Mouse (Mus musculus) MEL-GATA-1-ER (cell line): ENCODE results near the gene Gas2l3.

Experiments used
- DNase-seq: peaks from one replicate; pipeline ENCODE4 v3.0.0-alpha.2; 2012; ENCODE audit warnings: low read depth; ENCODE audit errors: extremely low read depth

Gas2l3 gene

DNA sequence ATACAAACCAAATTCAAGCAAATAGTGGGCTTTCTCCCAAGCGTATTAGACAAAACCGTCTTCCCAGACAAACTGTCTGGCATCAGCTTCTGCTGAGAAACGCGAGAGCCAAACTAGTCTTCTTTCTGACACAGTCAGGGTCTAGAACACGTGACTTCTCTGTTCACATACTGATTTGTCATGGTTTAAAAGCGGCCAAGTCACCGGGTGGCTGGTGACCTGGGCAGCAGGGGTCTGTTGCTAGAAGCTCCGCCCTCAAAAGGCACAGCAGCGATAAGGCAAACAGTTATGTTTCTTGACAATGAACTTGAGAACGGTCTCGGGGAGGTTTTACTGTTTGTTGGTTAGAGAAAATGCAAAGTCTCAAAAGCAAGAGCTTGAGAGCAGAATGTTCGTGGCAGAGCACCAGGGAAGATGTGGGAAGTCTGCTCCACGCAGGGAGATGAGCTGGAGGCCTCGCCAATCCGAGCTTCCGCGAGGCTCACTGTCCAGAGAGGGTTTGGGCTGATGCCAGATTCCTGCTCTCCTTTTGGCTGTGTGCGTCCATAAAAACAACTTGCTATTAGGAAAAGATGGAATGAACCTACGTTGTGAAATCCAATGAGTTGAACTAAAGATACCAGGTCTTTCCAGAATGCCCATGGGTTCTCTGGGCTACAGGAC, 43.0 kb downstream of the Gas2l3 start:
- no peak for DNase-seq

DNA sequence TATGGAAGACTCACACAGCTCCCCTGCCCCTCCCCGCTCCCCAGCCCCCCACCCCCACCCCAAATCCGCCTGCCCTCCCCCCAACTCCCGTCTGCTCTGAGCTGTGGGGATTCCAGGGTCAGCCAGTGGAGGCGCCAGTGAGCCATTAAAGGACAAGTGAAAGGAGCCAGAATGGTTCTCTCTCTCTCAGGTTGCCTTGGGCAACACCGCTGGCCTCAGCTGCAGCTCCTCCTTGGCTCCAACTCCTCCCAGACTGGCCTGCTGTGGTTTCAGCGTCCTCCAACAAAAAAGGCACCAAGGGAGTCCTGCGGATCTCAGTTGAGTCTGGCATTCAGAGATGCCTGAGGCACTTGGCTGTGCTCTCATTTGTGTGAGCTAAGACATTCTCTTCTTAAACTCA, 47.9 kb downstream of the Gas2l3 start:
- no peak for DNase-seq

DNA sequence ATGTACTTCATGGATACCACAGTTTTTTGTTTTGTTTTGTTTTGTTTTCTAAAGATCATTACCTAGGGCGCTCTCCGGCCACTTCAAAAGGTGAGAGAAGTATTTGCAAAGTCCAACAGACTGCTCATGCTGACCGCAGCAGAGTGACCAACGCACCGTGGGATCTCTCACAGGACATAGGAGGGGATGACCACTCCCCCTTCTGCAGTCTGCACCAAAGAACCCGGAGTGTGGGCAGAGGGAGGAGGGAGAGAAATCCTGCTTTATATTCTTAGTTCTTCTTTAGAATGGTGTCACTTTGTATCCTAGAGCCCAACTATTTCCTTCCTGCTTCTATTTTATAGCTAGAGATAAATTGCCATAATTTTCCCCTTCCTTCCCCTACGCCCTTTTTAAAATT, 48.4 kb downstream of the Gas2l3 start:
- DNase-seq: no peak

DNA sequence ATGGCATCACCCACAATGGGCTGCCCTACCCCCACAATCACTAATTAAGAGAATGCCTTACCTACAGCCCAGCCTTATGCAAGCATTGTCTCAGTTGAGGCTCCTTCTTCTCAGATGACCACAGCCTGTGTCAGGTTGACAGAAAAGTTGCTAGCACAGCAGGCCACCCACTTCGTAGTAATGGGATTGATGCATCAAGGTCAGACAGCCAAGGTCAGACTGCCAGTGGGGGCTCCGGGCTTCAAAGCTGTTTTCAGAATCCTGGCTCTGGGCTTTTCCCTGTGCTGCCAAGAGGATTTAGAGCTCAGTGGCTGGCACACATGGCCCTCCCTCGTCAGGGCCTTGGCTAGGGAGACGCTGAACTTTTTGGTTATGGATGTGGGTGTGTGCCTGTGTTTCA, 51.1 kb downstream of the Gas2l3 start:
- DNase-seq: no peak

DNA sequence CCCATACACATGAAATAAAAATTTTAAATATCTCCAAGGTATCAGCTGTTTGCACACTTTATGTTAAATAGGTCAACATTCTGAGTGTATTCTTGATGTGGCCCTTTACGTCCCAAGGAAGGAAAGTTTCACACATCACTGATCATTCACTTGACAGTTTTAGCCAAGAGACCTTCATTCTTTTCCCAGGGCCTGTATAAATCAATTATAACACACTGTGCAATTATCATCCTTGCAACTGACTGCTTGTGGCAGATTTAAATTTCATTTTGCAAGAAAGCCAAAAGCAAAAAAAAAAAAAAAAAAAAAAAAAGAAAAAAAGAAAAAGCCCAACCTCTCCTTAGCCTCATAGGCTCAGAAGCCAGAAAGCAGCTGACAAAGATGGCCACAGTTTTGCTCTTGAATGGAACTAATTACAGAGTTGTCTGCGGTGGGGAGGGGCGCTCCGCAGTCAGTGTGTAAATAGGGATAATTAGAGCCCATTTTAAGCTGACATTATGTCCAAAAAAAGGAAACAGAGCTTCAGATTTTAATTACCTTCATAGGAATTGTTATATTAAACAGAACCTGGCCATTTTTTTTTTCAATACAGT, 52.1 kb downstream of the Gas2l3 start:
- DNase-seq: no peak

DNA sequence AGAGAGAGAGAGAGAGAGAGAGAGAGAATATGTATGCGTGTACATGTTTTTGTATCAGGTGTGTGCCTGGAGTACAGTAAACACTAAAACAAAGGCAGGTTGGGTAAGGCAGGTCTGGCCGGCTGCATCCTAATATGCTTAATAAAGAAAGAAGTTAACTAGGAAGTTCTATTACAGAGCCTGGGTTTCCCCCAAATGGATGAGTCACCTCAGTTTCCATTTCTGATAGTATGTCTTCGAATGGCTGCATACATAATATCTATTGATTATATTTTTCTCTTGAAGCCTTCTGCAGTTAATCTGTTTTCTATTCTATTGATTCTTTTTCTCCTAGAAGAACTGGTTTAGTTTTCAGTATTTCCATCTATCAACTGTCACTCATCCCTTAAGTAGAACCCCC, 57.3 kb downstream of the Gas2l3 start:
- no peak for DNase-seq

DNA sequence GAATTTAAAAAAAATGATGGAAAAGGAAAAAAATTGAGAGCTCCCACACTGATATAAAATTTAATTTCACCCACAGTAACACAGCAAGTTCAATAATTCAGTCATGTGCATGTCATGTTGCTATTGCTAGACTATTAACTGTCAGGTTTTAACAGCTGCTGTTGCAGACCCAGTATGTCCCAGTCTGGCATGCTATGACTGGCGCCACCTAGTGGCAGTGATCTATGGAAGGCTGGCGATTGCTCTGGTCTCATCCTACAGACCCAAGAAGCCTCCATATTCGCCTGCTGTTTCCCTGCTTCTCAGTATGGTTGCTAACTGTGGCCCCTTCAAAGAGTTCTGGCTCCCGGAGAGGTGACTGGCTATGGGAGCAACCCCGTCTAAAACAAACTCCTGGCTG, 60.3 kb downstream of the Gas2l3 start:
- peak; percentile 57 for DNase-seq

DNA sequence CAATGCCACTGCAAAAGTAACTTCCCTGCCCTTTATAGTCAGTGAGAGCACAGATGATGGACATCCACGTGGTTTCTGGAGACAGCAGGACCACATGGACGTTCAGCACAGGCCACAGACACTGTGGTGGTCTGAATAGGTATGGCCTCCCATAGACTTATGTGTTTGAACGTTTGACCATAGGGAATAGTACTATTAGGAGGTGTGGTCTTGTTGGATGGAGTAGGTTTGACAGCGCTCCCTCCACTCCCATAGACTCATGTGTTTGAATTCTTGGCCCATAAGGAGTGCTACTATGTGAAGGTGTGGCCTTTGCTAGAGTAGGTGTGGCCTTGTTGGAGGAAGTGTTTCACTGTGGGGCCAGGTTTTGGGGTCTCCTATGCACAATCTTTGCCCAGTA, 66.0 kb downstream of the Gas2l3 start:
- no peak for DNase-seq

DNA sequence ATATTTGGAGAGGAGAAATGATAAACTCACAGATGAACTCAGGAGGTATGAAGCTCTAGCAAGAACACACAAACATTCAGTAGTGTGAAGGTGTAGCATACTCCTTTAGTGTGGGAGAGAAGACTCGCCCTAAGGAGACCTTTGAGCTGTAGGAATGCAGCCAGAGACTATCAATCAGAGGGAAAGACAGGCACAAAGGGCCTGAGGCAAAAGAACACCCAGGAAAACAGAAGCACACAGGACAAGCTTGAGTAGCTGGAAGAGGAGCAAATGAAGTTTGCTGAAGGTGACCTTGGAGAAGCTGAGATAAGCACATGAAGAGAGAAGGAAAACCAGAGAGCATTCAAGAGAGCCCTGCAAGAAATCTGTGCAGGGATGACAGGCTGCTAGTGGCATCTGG, 73.7 kb downstream of the Gas2l3 start:
- no peak for DNase-seq

DNA sequence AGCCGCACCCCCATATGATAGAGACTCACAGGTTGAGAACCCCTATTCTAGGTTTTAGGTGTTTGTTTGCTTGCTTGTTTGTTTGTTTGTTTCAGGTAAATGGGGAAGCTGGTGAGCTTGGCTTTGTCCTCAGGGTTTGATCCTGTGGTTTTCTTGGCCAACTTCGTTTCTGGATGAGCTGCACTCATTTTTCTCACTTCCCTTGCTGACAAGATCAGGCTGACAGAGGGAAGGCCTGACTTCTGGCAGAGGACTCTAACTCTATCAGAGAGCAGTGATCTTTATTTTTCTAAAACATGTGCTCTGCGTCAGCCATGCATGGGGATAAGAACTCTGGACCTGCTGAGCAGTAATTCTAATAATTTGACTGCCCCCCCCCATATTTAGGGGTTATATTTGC, 84.8 kb downstream of the Gas2l3 start:
- no peak for DNase-seq
